Comparison of ENCODE assay signal across 27 mouse cellular contexts in genomic region chr5:112844460-112844859, GRCm38 (mm10). TPM values are rescaled to one million over a fixed set of nuclear protein-coding genes. Genes with fewer than 3 reads are reported as not detected.
DNase-seq lines count a peak whose midpoint lies in the region; ATAC-seq lines count a peak whose summit lies in the region.
"Had no signal": no experiment of that assay in that cellular context is flagged by ENCODE, and none has a peak within 500 bp of the region (broad histone marks: within the 10 kb centered on the region; RNA-seq: fewer than 3 reads in every experiment).

No protein-coding gene starts in this region.

- peaks cover 15% of the 10 kb centered on the region for H3K27me3 ChIP-seq in forebrain, embryonic 12.5 days
- H3K27me3 ChIP-seq in forebrain, embryonic 11.5 days (ENCODE audit: control insufficient read depth, insufficient read depth, low read length): no peaks in the 10 kb centered on the region
- peaks cover 24% of the 10 kb centered on the region for H3K27me3 ChIP-seq in hindbrain, embryonic 12.5 days
- 0 out of 2 replicates have a peak, but pooled peaks cover 9% of the 10 kb centered on the region for H3K27me3 ChIP-seq in midbrain, embryonic 13.5 days

- no peak for DNase-seq in forebrain, embryonic 11.5 days (ENCODE audit: low spot score)
- DNase-seq in ES-CJ7 (ENCODE audit: low read depth, low spot score): peak; percentile 25
- DNase-seq in urinary bladder, postnatal 36 days (ENCODE audit: low spot score in 2 of 2): no peak
- DNase-seq in layer of hippocampus, postnatal 14 days (ENCODE audit: low spot score in 2 of 2): no peak
- DNase-seq in left cerebral cortex, adult 11 months (ENCODE audit: low spot score): no peak
- DNase-seq: adrenal gland, adult 2 months; cerebellum, adult 11-12 months; cerebellum, postnatal 10 days; gastrocnemius, postnatal 14 days; heart, adult 11 months; kidney, adult 9 months; kidney, postnatal 14 days; layer of hippocampus, postnatal 36 days; lung, adult 18-20 months; lung, postnatal 10 days; thymus, postnatal 14 days had no signal

- peak overlapping the region; percentile 51; the same call in 1 of the 2 replicates for H3K27ac ChIP-seq in forebrain, embryonic 12.5 days
- no peak overlapping the region for H3K27ac ChIP-seq in forebrain, embryonic 11.5 days (ENCODE audit: low read depth, low read length)
- H3K27ac ChIP-seq in hindbrain, embryonic 12.5 days: peak overlapping the region; percentile 85
- H3K27ac ChIP-seq in midbrain, embryonic 13.5 days: peak overlapping the region; percentile 88
- H3K27ac ChIP-seq: layer of hippocampus, adult 2 months; limb, embryonic 13.5 days; liver, embryonic 12.5 days had no signal

- H3K4me1 ChIP-seq in forebrain, embryonic 12.5 days: peaks cover 59% of the 10 kb centered on the region
- peaks cover 17% of the 10 kb centered on the region for H3K4me1 ChIP-seq in forebrain, embryonic 11.5 days (replicated peaks; ENCODE audit: control insufficient read depth, insufficient read depth, low read length)
- peaks cover 47% of the 10 kb centered on the region for H3K4me1 ChIP-seq in hindbrain, embryonic 12.5 days
- H3K4me1 ChIP-seq in midbrain, embryonic 13.5 days (replicated peaks): peaks cover 73% of the 10 kb centered on the region
- H3K4me1 ChIP-seq: liver, embryonic 12.5 days had no signal

- H3K4me2 ChIP-seq in forebrain, embryonic 12.5 days: no peak overlapping the region
- H3K4me2 ChIP-seq in forebrain, embryonic 11.5 days (ENCODE audit: low read depth, low read length, severe bottlenecking): no peak overlapping the region
- no peak overlapping the region for H3K4me2 ChIP-seq in hindbrain, embryonic 12.5 days (replicated peaks)
- H3K4me2 ChIP-seq in midbrain, embryonic 13.5 days (replicated peaks): no peak overlapping the region
- H3K4me2 ChIP-seq: heart, embryonic 11.5 days; limb, embryonic 13.5 days; liver, embryonic 12.5 days had no signal

- no peak overlapping the region for H3K9ac ChIP-seq in forebrain, embryonic 12.5 days
- no peak overlapping the region for H3K9ac ChIP-seq in forebrain, embryonic 11.5 days (ENCODE audit: low read length)
- H3K9ac ChIP-seq in hindbrain, embryonic 12.5 days: no peak overlapping the region
- H3K9ac ChIP-seq in midbrain, embryonic 13.5 days (replicated peaks): no peak overlapping the region
- H3K9ac ChIP-seq: limb, embryonic 13.5 days; liver, embryonic 12.5 days had no signal

- 32% methylated on average over 3 of the region's 3 CpGs for WGBS in forebrain, embryonic 12.5 days
- 31% methylated on average over 3 of the region's 3 CpGs for WGBS in forebrain, embryonic 11.5 days
- 37% methylated on average over 3 of the region's 3 CpGs for WGBS in hindbrain, embryonic 12.5 days
- 21% methylated on average over 3 of the region's 3 CpGs for WGBS in midbrain, embryonic 13.5 days

- no peak overlapping the region for H3K4me3 ChIP-seq in forebrain, embryonic 12.5 days (replicated peaks)
- H3K4me3 ChIP-seq in forebrain, embryonic 11.5 days (ENCODE audit: low read depth, low read length): no peak overlapping the region
- no peak overlapping the region for H3K4me3 ChIP-seq in hindbrain, embryonic 12.5 days
- no peak overlapping the region for H3K4me3 ChIP-seq in midbrain, embryonic 13.5 days (replicated peaks)
- H3K4me3 ChIP-seq: layer of hippocampus, adult 2 months; limb, embryonic 13.5 days; liver, embryonic 12.5 days had no signal

- no peak for ATAC-seq in forebrain, embryonic 12.5 days (ENCODE audit: low FRiP score)
- ATAC-seq in forebrain, embryonic 11.5 days (replicated peaks; ENCODE audit: low FRiP score): no peak
- ATAC-seq in hindbrain, embryonic 12.5 days (ENCODE audit: low FRiP score): no peak
- no peak for ATAC-seq in midbrain, embryonic 13.5 days
- ATAC-seq: intestine, embryonic 16.5 days; liver, embryonic 12.5 days; Patski had no signal

- no peaks in the 10 kb centered on the region for H3K36me3 ChIP-seq in forebrain, embryonic 12.5 days (replicated peaks)
- H3K36me3 ChIP-seq in forebrain, embryonic 11.5 days (ENCODE audit: control insufficient read depth, insufficient read depth, low read length): no peaks in the 10 kb centered on the region
- no peaks in the 10 kb centered on the region for H3K36me3 ChIP-seq in hindbrain, embryonic 12.5 days
- H3K36me3 ChIP-seq in midbrain, embryonic 13.5 days: no peaks in the 10 kb centered on the region
- H3K36me3 ChIP-seq: G1E; limb, embryonic 13.5 days; liver, embryonic 12.5 days had no signal

- H3K9me3 ChIP-seq in forebrain, embryonic 12.5 days: no peaks in the 10 kb centered on the region
- H3K9me3 ChIP-seq in forebrain, embryonic 11.5 days (ENCODE audit: control insufficient read depth, low read length): no peaks in the 10 kb centered on the region
- no peaks in the 10 kb centered on the region for H3K9me3 ChIP-seq in hindbrain, embryonic 12.5 days (replicated peaks)
- H3K9me3 ChIP-seq in midbrain, embryonic 13.5 days: no peaks in the 10 kb centered on the region
- H3K9me3 ChIP-seq: limb, embryonic 13.5 days; liver, embryonic 12.5 days had no signal

RNA-seq across cellular contexts. Expression of gene Myo18b, which starts 51.7 kb away (rescaled TPM):
- polyA plus RNA-seq in forebrain, embryonic 12.5 days (2016; fragmentation: Nextera tagmentation; extraction: Ambion mirVana): 0.65 and 0.83 TPM in 2 replicates
- polyA plus RNA-seq in forebrain, embryonic 11.5 days (2014; fragmentation: Nextera tagmentation; extraction: Ambion mirVana): 0.28 and 0.36 TPM in 2 replicates
- 1.0 and 2.0 TPM in 2 replicates for polyA plus RNA-seq in hindbrain, embryonic 12.5 days (2016; fragmentation: Nextera tagmentation; extraction: Ambion mirVana)
- polyA plus RNA-seq in midbrain, embryonic 13.5 days (2015; fragmentation: Nextera tagmentation; extraction: Ambion mirVana): 2.1 and 2.3 TPM in 2 replicates
- 1 to 10 TPM; 2.2 to 2.6 TPM for total RNA-seq in layer of hippocampus, postnatal 14 days (2021)
- total RNA-seq: hematopoietic stem cell, adult 5-6 weeks had no signal
- polyA plus RNA-seq: G1E, Patski had no signal
